Mouse (Mus musculus) layer of hippocampus, postnatal 10 days (tissue): ENCODE results near the gene Rsrc2. TPM values are rescaled to one million over a fixed set of nuclear protein-coding genes. Genes with fewer than 3 reads are reported as not detected.
"Not testable (repeated sequence)": the region's sequence is repeated elsewhere in the genome, so short reads cannot be mapped to it uniquely, and the experiment has no call there.

Experiments
- DNase-seq, 2 experiments: peaks; one replicate each; pipeline ENCODE4 v3.0.0; 2021; ENCODE audit warnings: low spot score in 2 of 2
- long read RNA-seq: library from polyadenylated mRNA; stranded (forward); transcript quantifications from one replicate; pipeline ENCODE4 v2.0.0, GENCODE M21; 2023
- total RNA-seq, 2 experiments: library from RNA; stranded (reverse); gene quantifications; 2 replicates each; pipeline ENCODE4 v1.2.3; 2021

The Rsrc2 gene
- 10 to 100 TPM; 97.3 to 98.7 TPM for total RNA-seq
- long read RNA-seq, transcript Rsrc2-208 (10 exons, 1,595 nt) = major isoform, 35 of 66 reads
- long read RNA-seq, transcript Rsrc2-201 (12 exons, 2,344 nt) = minor isoform, 7 of 66 reads
- long read RNA-seq, partial matches to known transcripts = 1 of 66 reads
- long read RNA-seq, other reads (novel, unspliced or antisense) = 18 of 66 reads

- DNase-seq = peak; percentile 99
Measured at GRCm38 (mm10) chr5:123749065-123750064, at the start of gene Rsrc2, which contains the start of gene Kntc1. TSS of gene Rsrc2 (minus strand) at chr5:123749414. TSS of gene Kntc1 (plus strand) at chr5:123749716.

GRCm38 (mm10) chr5:123793081-123793480, 43.9 kb upstream of the Rsrc2 start:
- DNase-seq = no peak

- DNase-seq = no peak
Measured at GRCm38 (mm10) chr5:123788976-123789375, 39.8 kb upstream of the Rsrc2 start.

DNA sequence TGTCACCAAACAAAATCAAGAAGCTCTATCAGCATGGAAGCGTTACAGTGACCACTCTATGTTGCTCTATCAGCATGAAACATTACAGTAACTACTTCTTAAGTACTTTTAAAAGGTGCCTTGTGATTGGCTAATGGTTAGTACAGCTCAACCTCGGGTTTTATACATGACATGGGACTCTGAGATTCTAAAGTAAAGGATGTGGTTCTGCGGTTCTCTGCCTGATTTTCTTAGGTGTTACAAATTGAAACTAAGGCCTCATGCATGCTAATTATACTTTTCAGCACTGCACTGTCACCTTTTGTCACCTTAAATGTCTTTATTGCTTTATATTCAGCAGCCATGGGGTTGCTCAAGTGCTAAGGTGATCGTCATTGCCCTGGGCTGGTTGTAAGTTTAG, 32.6 kb upstream of the Rsrc2 start:
- no peak for DNase-seq

- DNase-seq = no peak
Measured at GRCm38 (mm10) chr5:123780716-123781115, 31.5 kb upstream of the Rsrc2 start.

DNA sequence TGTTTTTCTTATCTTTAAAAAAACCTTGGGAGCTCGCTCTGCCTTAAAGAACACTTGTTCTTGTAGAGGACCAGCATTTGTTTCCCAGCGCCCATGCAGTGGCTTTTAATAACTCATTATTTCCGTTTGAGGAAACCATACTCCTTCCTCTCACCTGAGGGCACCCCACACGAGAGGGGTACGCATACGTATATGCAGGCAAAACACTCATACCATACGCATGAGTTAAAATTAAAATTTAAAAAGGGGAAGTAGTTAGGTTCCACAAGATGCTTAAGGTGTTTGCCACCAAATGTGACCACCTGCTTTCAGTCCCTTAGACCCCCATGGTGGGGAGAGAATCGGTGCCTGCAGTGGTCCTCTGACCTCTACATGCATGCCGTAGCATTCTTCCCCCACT, 24.2 kb upstream of the Rsrc2 start:
- no peak for DNase-seq

- not testable (repeated sequence) for DNase-seq
Measured at GRCm38 (mm10) chr5:123766455-123766854, 17.2 kb upstream of the Rsrc2 start.

GRCm38 (mm10) chr5:123765506-123765905, 16.3 kb upstream of the Rsrc2 start:
- DNase-seq = no peak

GRCm38 (mm10) chr5:123748339-123749064, 712 bp downstream of the Rsrc2 start:
- no peak for DNase-seq

DNA sequence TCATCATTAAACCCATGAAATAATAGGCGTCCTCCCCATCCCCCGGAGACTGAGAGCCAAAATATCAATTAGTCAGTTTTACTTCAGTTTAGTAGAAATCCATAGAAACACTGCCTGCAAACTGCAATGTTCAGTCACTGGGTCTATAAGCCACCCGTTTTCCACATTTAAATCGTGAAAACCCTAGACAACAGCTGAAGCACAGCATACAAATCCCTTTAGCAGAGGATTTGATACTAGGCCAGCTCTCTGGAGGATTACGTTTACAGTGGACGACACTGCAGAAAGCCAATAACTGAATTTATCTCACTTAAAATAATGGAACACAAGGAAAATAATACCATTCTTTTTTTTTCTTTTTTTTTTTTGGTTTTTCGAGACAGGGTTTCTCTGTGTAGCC, 1.6 kb downstream of the Rsrc2 start:
- no peak for DNase-seq

DNA sequence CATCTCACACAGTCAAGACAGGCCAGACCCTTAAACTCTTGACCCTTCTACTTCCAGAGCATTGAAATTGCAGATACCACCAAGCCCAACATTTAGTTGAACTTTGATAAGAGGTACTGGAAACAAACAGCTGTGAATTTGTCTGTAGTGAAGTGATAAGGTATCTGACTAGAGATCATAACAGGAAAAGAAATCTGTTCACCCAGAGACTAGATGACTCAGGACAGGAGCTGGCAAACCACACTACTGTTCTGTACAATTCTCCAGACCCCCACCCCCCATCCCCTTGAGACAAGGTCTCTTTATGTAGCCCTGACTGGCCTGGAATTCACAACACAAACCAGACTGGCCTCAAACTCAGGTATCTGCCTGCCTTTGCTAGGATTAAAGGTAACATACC, 3.0 kb downstream of the Rsrc2 start:
- no peak for DNase-seq

GRCm38 (mm10) chr5:123744358-123744757, 4.9 kb downstream of the Rsrc2 start:
- DNase-seq = no peak

- DNase-seq = no peak
Measured at GRCm38 (mm10) chr5:123730981-123731380, 18.2 kb downstream of the Rsrc2 start.

- not testable (repeated sequence) for DNase-seq
Measured at GRCm38 (mm10) chr5:123723816-123724215, 25.4 kb downstream of the Rsrc2 start.

GRCm38 (mm10) chr5:123720328-123721311, 28.6 kb downstream of the Rsrc2 start, which contains the start of gene Zcchc8:
TSS of gene Zcchc8 (minus strand) at chr5:123721100.
- DNase-seq = peak; percentile 93 to 94

DNA sequence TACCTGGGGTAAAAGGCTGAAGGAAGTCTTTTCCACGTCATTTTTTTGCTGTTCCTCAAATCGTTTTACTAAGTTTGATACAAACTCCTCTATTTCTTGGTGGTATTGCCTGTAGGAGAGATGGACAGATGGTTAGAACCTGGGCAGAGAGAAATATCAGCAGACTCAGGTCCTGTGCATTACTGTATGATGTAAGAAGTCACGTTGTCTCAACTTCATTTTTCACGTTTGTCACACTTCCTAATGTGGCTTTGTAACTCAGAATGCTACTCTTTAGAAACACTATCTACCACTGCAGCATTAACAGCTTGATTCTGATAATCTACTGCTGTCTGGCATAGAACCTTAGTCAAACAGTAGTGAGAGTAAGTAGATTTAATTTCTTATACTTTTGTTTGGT, 34.6 kb downstream of the Rsrc2 start:
- DNase-seq = no peak

DNA sequence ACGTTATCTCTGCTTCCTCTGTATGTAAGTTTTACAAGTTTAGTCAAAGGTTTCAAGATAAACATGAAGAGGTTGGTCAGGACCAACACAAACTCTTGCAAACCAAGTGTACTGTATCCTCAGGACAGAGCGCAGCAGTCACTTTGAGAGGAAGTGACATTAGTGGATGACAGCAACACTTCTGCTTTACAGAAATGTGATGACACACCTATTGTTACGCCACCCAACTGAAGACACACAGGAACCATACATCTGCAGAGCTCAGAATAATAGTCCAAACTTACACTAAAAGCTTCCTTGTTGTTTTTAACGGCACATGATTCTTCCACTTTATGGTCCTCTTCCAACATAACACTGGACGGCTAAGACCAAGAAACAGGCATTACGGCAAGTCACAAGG, 35.4 kb downstream of the Rsrc2 start:
- no peak for DNase-seq

DNA sequence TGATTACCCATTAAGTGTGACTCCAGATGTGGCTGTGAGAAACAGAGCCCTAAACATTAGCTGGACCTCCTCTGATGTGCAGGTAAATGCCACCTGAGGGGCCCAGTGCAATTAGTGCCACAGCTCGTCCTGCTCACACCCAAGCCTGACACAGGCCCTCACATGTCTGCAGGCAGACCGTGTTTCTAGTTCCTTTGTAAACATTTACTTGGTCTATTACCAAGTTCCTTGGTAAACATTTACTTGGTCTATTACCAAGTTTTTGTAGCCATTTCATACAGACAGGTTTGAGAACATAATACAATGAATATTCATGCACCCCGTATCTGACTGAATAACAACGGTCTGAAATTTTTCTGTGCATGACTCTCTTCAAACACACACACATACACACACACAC, 39.6 kb downstream of the Rsrc2 start:
- no peak for DNase-seq

- no peak for DNase-seq
Measured at GRCm38 (mm10) chr5:123708598-123708997, 40.6 kb downstream of the Rsrc2 start.

- DNase-seq = peak; percentile 54 to 64
Measured at GRCm38 (mm10) chr5:123700625-123701024, 48.6 kb downstream of the Rsrc2 start.
